Mouse (Mus musculus): Measurements from ENCODE around the gene Mmp20. TPM values are rescaled to one million over a fixed set of nuclear protein-coding genes. Genes with fewer than 3 reads are reported as not detected.

The Mmp20 gene
- polyA plus RNA-seq (2015; fragmentation: Nextera tagmentation; extraction: Ambion mirVana), result not detected in 2 replicates

GRCm38 (mm10) chr9:7627931-7628330 lies at the start of gene Mmp20:
Gene Mmp20 (plus strand): TSS chr9:7628231.

DNA sequence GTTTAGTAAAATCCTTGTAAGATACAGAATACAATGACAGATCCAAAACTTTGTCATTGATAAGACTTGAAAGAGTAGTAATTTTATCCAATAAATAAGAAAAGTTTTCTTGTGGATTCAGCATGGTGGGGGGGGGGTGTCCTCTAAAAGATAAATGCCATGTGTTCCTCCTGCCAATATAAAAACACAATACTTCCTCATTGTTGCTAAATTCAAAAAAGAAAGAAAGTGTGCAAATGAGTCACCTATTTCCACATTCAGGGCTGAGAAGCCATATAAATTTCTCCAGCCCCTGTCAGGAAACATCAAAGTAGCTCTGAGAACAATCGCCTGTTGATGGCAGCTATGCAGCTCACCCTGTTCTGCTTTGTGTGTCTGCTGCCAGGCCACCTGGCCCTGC lies 63.8 kb downstream of the Mmp20 start, which contains the start of gene Mmp7:
TSS of gene Mmp7 (plus strand) at position 301 of the 400 bp plus-strand sequence.

Other genes with a start within 250 kb of the Mmp20 start
- not detected in 2 replicates for gene Mmp1b, start 240.2 kb upstream of the Mmp20 start, polyA plus RNA-seq (2015; fragmentation: Nextera tagmentation; extraction: Ambion mirVana)
- gene Mmp3, start 182.4 kb upstream of the Mmp20 start, polyA plus RNA-seq (2015; fragmentation: Nextera tagmentation; extraction: Ambion mirVana), result 0.08 and 0.16 TPM in 2 replicates
- not detected in 2 replicates for gene Mmp10, start 125.9 kb upstream of the Mmp20 start, polyA plus RNA-seq (2015; fragmentation: Nextera tagmentation; extraction: Ambion mirVana)
- 0.54 and 0.72 TPM in 2 replicates for gene Mmp8, start 69.8 kb upstream of the Mmp20 start, polyA plus RNA-seq (2015; fragmentation: Nextera tagmentation; extraction: Ambion mirVana)
- 0.08 and 0.33 TPM in 2 replicates for gene Mmp27, start 56.8 kb upstream of the Mmp20 start, polyA plus RNA-seq (2015; fragmentation: Nextera tagmentation; extraction: Ambion mirVana)
- gene Mmp7, start 63.9 kb downstream of the Mmp20 start, polyA plus RNA-seq (2015; fragmentation: Nextera tagmentation; extraction: Ambion mirVana), result not detected in 2 replicates
- 57.7 and 62.2 TPM in 2 replicates for gene Tmem123, start 135.8 kb downstream of the Mmp20 start, polyA plus RNA-seq (2015; fragmentation: Nextera tagmentation; extraction: Ambion mirVana)
- gene Birc2, start 208.8 kb downstream of the Mmp20 start, polyA plus RNA-seq (2015; fragmentation: Nextera tagmentation; extraction: Ambion mirVana), result 19.5 and 22.7 TPM in 2 replicates
- 6.9 and 7.8 TPM in 2 replicates for gene Birc3, start 245.0 kb downstream of the Mmp20 start, polyA plus RNA-seq (2015; fragmentation: Nextera tagmentation; extraction: Ambion mirVana)

Measured in skeletal muscle tissue, postnatal 0 days (tissue).